Mouse (Mus musculus) E14TG2a.4 (cell line): ENCODE results near the gene Grpel1.

ENCODE experiments used
- CTCF ChIP-seq: conservative IDR thresholded peaks from 2 replicates; pipeline ENCODE4 v1.5.1; 2014; ENCODE audit warnings: low read length
- POU5F1 ChIP-seq: IDR thresholded peaks from 2 replicates; pipeline ENCODE4 v1.6.1; 2014; ENCODE audit warnings: low read length, borderline replicate concordance

GRCm38 (mm10) chr5:36452821-36453220 is 12.0 kb upstream of the Grpel1 start:
- TF ChIP-seq POU5F1 (no peak), CTCF (no peak)
